Mouse (Mus musculus) hindlimb bud, embryonic 11.5 days (tissue): Measurements from ENCODE around the gene Olfr1369-ps1.
"Not testable (repeated sequence)": the region's sequence is repeated elsewhere in the genome, so short reads cannot be mapped to it uniquely, and the experiment has no call there.

Experiments
- DNase-seq: peaks from one replicate; pipeline ENCODE4 v3.0.0-alpha.2; 2012; ENCODE audit warnings: low read depth, low spot score; ENCODE audit errors: extremely low spot score

The Olfr1369-ps1 gene

DNA sequence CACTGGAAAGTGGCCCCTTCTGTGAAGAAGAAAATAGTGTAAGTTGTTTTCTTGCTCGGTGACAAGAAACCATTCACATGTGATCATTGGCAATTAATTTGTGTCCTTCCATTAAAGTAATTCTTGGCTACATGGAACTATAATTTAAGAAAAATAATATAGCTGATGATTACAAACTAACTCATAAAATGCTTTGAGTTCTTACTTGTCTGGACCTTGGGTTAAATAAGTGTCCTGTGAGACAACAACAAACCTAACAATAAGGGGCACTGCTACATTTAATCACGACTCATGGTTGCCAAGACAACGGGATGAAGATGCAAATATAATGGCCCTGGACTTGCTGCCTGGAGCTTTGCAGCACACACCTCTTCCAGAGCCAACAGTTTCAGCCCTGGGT is at the start of gene Olfr1369-ps1:
Olfr1369-ps1 (plus strand) TSS at position 301 of the 400 bp plus-strand sequence.
- not testable (repeated sequence) for DNase-seq

- DNase-seq: no peak
Measured at GRCm38 (mm10) chr13:21066021-21066420, 45.3 kb upstream of the Olfr1369-ps1 start.

DNA sequence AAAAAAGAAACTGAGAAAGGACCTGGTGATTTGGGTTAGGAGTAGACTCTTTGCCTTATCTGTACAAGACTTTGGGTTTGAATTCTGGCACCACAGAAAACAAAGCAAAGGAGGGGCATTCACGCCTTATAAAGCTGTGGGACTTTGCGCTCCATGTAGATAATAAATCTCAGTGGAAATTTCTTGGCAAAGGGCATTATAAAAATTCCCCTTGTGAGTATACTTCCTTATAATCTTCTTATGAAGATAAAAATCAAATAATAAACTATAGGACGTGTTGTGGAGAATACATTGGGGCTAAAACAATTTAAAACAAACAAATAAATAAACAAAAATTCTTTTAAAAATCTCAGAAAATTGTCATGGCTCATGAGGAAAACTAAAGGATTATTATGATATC is 36.4 kb upstream of the Olfr1369-ps1 start, which contains the start of gene Olfr1370:
Olfr1370 (minus strand) TSS at position 101 of the 400 bp plus-strand sequence.
- DNase-seq: no peak

DNA sequence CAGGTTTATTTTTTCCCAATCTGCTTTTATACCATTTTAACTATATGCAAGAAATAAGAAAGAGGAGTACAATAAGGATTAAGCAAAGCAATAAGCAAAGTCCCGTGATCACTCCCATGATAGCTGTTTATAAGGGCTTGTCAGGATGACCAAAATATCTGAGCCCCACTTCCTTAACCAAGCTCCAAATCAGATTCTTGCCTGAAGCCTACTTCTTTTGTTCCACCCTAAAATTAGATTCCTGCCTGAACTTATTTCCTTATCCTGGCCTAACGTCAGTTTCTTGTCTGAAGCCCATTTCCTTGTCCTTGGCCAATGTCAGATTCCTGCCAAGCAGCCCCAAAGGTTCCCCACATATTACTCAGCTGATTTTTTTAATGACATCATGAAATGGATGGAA is 28.6 kb upstream of the Olfr1369-ps1 start:
- DNase-seq: no peak

DNA sequence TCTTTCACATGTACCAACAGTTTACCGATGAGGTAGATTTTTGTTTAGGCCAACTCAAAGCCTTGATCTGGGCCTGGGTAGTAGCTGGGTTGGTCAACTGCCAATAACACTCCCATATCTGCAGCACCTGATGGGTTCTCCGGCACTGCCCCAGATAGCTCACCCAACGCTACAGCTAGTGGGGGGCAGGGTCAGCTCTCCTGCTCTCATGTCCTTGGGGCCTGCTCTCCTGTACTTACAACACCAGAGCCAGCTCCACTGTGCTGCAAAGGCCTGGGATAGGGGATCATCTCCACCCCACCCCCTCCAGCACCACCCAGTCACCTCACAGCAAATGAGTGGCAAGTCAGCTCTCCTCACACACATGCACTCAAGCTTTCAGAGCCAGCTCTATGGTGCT is 1.5 kb upstream of the Olfr1369-ps1 start:
- no peak for DNase-seq

- no peak for DNase-seq
Measured at GRCm38 (mm10) chr13:21110441-21110840, 842 bp upstream of the Olfr1369-ps1 start.

- DNase-seq: no peak
Measured at GRCm38 (mm10) chr13:21114121-21114520, 2.8 kb downstream of the Olfr1369-ps1 start.

GRCm38 (mm10) chr13:21129339-21129738 is 18.1 kb downstream of the Olfr1369-ps1 start, which contains the start of gene Olfr263:
Gene Olfr263, plus strand, starts transcription at chr13:21129639.
- not testable (repeated sequence) for DNase-seq

DNA sequence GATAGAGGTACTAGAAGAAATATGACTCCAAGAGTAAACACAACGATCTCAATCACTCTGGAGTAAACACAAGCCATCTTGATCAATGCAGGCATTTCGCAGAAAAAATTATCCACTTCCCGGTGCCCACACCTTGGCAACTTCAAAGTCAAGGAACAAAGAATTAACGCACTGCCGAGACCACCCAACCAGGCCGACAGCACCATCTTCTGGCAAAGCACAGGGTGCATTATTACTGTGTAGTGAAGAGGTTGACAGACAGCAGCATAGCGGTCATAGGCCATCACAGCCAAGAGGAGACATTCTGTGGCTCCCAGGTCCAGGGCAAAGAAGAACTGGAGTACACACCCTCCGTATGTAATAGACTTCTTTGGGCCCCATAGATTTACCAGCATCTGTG is 31.1 kb downstream of the Olfr1369-ps1 start:
- no peak for DNase-seq

DNA sequence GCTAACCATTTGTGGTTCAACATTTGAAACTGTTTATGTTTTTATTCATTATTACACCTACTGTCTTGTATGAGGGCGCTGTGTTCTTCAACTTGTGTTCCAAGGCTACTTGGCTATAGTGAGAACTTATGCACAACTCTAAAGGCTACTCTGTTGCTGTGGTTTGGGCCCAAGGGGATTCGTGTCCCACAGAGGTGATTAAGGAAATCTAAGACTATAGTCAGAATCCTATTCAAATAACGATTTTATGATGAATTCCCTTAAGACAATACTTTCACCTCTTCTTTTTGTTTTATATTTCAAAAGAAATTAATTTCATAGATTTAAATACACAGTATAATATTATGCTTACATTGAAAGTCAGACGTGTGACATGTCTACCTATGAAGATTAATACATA is 34.5 kb downstream of the Olfr1369-ps1 start, which contains the start of gene Olfr1368:
Olfr1368 (minus strand) TSS at position 101 of the 400 bp plus-strand sequence.
- no peak for DNase-seq

DNA sequence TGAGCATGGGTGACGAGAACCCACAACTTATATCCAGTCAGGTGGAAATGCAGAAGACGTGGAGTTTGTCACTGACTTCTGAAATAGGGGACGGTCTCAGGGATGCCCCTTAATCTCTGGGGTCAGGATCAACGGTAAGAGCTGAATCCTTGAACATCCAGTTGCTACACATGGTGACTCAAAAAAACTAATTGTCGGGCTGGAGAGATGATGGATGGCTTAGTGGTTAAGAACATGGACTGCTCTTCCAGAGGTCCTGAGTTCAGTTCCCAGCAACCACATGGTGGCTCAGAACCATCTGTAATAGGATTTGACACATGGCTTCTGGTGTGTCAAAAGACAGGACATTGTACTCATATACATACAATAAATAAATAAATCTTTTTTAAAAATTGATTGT is 44.6 kb downstream of the Olfr1369-ps1 start:
- DNase-seq: no peak

GRCm38 (mm10) chr13:21158071-21158470 is 46.8 kb downstream of the Olfr1369-ps1 start:
- no peak for DNase-seq

- DNase-seq: no peak
Measured at GRCm38 (mm10) chr13:21158785-21159474, 47.6 kb downstream of the Olfr1369-ps1 start.

DNA sequence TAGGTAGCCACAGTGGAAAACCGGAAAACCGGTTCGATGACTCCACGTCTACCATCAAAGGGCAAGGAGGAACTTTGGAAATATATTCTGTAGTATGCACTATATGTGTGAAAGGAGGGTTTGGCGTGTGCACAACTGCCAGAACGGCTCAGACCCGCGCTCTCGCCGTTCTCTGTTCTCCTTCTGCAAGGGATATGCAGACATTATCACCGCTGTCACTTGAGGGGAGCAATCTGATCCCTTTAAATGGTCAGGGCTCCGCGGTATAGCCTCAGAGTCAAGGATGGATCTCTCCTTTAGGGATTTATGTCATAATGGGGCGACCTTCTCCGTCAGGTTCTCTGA is 48.2 kb downstream of the Olfr1369-ps1 start:
- no peak for DNase-seq

GRCm38 (mm10) chr13:21160041-21160511 is 48.8 kb downstream of the Olfr1369-ps1 start:
- DNase-seq: no peak

DNA sequence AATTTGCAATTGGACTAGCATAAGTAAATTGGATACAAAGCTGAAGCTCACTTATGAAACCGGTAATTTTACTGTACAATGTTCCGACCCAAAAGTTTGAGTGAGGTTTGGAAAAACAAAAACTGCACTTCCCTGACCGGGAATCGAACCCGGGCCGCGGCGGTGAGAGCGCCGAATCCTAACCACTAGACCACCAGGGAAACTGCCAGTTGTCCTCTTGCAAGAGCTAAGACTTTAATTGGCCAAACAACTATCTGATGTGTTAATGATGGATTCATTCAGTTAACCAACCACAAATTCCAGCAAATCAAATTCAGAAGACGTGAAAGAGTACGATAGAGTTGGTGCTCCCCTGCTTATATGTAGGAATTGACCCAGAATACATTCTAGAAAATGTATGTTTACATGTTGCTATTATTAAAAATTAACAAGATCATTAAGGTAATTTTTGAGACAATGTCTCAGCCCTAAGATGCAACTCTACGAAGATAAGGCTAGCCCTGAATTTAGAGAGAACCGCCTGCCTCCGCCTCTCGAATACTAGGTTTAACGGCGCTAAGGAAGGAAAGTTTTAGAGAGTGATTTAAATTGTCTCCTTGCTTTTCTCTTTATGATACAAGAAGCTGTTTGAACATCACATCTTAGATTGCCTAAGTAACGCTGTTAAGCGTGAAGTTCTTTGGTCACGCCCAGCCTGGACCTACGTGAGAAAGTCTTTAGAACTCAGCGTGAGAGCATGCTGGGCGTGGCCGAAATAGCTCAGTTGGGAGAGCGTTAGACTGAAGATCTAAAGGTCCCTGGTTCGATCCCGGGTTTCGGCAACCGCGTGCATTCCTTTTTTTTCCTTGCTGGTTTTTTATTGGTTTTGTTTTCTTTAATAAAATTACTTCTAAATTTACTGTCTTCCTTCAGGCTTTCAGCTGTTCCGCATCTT is 49.6 kb downstream of the Olfr1369-ps1 start:
- DNase-seq: no peak

DNA sequence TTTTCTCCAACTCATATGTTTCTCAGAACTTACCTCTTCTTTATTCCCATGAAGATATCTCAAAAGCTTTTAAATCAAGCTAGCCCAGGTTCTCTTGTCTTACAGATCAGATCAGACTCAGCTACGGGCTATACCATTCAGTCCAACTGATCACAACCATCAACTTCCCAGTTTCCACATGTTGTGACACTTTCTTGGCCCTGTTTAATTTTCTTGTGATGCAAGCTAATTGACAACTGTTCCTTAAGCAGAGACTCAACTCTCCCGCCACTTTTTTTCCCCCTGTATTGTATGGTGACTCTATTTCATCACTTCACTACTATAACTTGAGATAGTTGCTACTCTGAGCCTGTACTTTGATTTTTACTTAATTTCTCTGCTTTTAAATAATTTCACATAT is 50.3 kb downstream of the Olfr1369-ps1 start:
- DNase-seq: no peak

GRCm38 (mm10) chr13:21162591-21162990 is 51.3 kb downstream of the Olfr1369-ps1 start:
- no peak for DNase-seq

DNA sequence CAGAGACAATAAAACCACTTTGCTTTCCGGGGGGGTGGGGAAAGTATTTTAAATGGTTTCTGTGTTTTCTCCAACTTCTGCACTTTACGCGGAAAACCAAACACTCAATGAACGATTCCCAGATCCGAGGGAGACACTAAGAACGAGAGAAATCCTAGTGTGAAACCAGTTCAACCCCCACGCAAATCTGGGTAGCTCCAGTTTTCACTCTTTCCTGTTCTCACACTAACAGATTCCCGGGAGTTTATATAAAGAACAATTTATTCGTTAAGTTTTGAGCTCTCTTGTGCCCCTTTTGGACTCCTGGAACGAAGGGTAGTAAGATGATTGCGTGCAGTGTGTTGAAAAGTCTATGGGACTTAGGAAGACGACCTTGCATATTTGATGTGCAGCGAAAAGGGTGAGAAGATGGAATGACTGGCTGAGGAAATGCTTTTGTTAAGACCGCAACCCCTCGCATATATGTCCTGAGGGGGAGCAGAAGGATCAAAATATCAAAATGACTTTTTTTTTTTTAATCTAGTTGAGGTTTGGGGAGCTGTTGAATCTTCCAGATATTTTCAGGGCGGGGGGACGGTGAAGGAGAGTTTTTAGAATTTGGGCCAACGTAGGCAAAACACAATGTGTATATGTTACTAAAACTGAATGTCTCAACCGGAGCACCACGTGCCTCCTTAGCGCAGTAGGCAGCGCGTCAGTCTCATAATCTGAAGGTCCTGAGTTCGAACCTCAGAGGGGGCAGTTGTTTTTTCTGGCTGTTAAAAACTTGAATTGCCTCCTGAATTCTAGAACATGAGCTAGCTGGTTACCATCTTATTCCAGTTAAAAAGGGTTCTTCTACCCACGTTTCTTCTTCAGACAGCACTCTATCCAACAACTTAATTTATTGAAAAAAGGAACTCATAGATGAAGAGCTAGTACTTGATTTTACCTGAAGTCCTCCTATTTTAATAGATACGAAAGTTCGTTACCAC is 55.9 kb downstream of the Olfr1369-ps1 start:
- DNase-seq: no peak

GRCm38 (mm10) chr13:21167910-21168300 is 56.6 kb downstream of the Olfr1369-ps1 start:
- DNase-seq: no peak
